Mouse (Mus musculus) stomach, postnatal 0 days (tissue): ENCODE measurements around the gene Irf4.

Experiments used
- CTCF ChIP-seq: IDR thresholded peaks from 2 replicates; pipeline ENCODE4 v1.5.1; 2016; ENCODE audit warnings: antibody characterized with exemption, low read depth, mild to moderate bottlenecking, moderate library complexity
- EP300 ChIP-seq: optimal IDR thresholded peaks from 2 replicates; pipeline ENCODE3; 2016; ENCODE audit warnings: antibody characterized with exemption

- TF ChIP-seq EP300, result no peak
- no peak for TF ChIP-seq CTCF
Observed at GRCm38 (mm10) chr13:30809240-30809639, 60.2 kb downstream of the Irf4 start.
